Mouse (Mus musculus) small intestine, adult 2 months (tissue): ENCODE results near the gene Fam53b. TPM values are rescaled to one million over a fixed set of nuclear protein-coding genes. Genes with fewer than 3 reads are reported as not detected.

ENCODE experiments used
- H3K27ac ChIP-seq: fragments of 200-500 bp; 2 replicates; pipeline ENCODE4 v1.5.1; 2012; ENCODE audit warnings: low read depth, low read length, control low read depth, inconsistent platforms; ENCODE audit not compliant: insufficient read depth
- H3K27me3 ChIP-seq: fragments of 200-500 bp; 2 replicates; pipeline ENCODE4 v1.6.1; 2012; ENCODE audit warnings: mild to moderate bottlenecking, moderate library complexity, low read length, inconsistent platforms; ENCODE audit not compliant: control insufficient read depth, insufficient read depth
- H3K36me3 ChIP-seq: fragments of 200-500 bp; 2 replicates; pipeline ENCODE4 v1.6.1; 2012; ENCODE audit warnings: mild to moderate bottlenecking, low read length, control low read depth, inconsistent platforms; ENCODE audit not compliant: control insufficient read depth, insufficient read depth
- H3K4me1 ChIP-seq: fragments of 200-500 bp; 2 replicates; pipeline ENCODE4 v1.6.1; 2012; ENCODE audit warnings: low read length, inconsistent platforms, mixed read lengths; ENCODE audit not compliant: control insufficient read depth, insufficient read depth, insufficient read length
- H3K4me3 ChIP-seq: fragments of 200-500 bp; 2 replicates; pipeline ENCODE4 v1.5.1; 2012; ENCODE audit warnings: low read depth, mild to moderate bottlenecking, control low read depth, inconsistent platforms, low read length, moderate library complexity
- CTCF ChIP-seq: fragments of 200-500 bp; IDR thresholded peaks from 2 replicates; pipeline ENCODE4 v1.5.1; 2012; ENCODE audit warnings: low read depth, mild to moderate bottlenecking, control low read depth, inconsistent platforms, low read length, moderate library complexity, mixed read lengths; ENCODE audit not compliant: insufficient replicate concordance, insufficient read length; ENCODE audit errors: extremely low read depth
- POLR2A ChIP-seq: fragments of 200-500 bp; IDR thresholded peaks from 2 replicates; pipeline ENCODE4 v1.6.1; 2012; ENCODE audit warnings: low read depth, mild to moderate bottlenecking, control low read depth, inconsistent platforms, low read length, moderate library complexity
- WGBS: fragments of 180-500 bp; shearing (Covaris S2); methylation state at CpG from one replicate; pipeline ENCODE4 v1.1.7; 2018; 5-methylcytosine and 5-hydroxymethylcytosine counted together
- polyA plus RNA-seq: library from polyadenylated mRNA; depleted of rRNA; stranded (reverse); fragments of >200 nt; gene quantifications from 2 replicates; pipeline ENCODE4 v1.2.3, GENCODE M21; 2012

Fam53b gene
- polyA plus RNA-seq, 1 experiment = 55.7 TPM

- TF ChIP-seq POLR2A (no peak), CTCF (no peak)
- H3K27me3 ChIP-seq = no peaks in the 10 kb centered on the region
- 24% methylated on average over 2 of the region's 2 CpGs for WGBS
- H3K36me3 ChIP-seq = peaks cover 9% of the 10 kb centered on the region
- peaks cover 26% of the 10 kb centered on the region for H3K4me1 ChIP-seq
- H3K4me3 ChIP-seq = no peak overlapping the region
- H3K27ac ChIP-seq = no peak overlapping the region
Measured at GRCm38 (mm10) chr7:132751716-132752115, 62.0 kb downstream of the Fam53b start.

- WGBS = 91% methylated on average over 11 of the region's 11 CpGs
- no peak for TF ChIP-seq POLR2A
- TF ChIP-seq CTCF = no peak
- Histone ChIP-seq H3K27ac (no peak overlapping the region), H3K36me3 (peaks cover 10% of the 10 kb centered on the region), H3K4me1 (peaks cover 11% of the 10 kb centered on the region), H3K4me3 (no peak overlapping the region), H3K27me3 (no peaks in the 10 kb centered on the region)
Measured at GRCm38 (mm10) chr7:132749504-132749903, 64.2 kb downstream of the Fam53b start.

GRCm38 (mm10) chr7:132748076-132748769 lies 65.5 kb downstream of the Fam53b start:
- no peak for TF ChIP-seq POLR2A
- TF ChIP-seq CTCF = no peak
- Histone ChIP-seq H3K4me3 (no peak overlapping the region), H3K4me1 (peaks cover 9% of the 10 kb centered on the region), H3K27ac (no peak overlapping the region), H3K36me3 (peaks cover 10% of the 10 kb centered on the region), H3K27me3 (no peaks in the 10 kb centered on the region)
- 81% methylated on average over 3 of the region's 3 CpGs for WGBS

- Histone ChIP-seq H3K4me3 (no peak overlapping the region), H3K4me1 (peaks cover 11% of the 10 kb centered on the region), H3K27me3 (no peaks in the 10 kb centered on the region), H3K27ac (no peak overlapping the region), H3K36me3 (peaks cover 10% of the 10 kb centered on the region)
- TF ChIP-seq CTCF = no peak
- TF ChIP-seq POLR2A = no peak
- WGBS = 85% methylated on average over 6 of the region's 6 CpGs
Measured at GRCm38 (mm10) chr7:132747096-132747495, 66.6 kb downstream of the Fam53b start.

- TF ChIP-seq POLR2A (no peak), CTCF (no peak)
- 51% methylated on average over 5 of the region's 5 CpGs for WGBS
- H3K27ac ChIP-seq = no peak overlapping the region
- no peak overlapping the region for H3K4me3 ChIP-seq
- H3K4me1 ChIP-seq = peaks cover 7% of the 10 kb centered on the region
- H3K27me3 ChIP-seq = no peaks in the 10 kb centered on the region
- peaks cover 10% of the 10 kb centered on the region for H3K36me3 ChIP-seq
Measured at GRCm38 (mm10) chr7:132742912-132743311, 70.8 kb downstream of the Fam53b start.

GRCm38 (mm10) chr7:132739829-132740228 lies 73.9 kb downstream of the Fam53b start:
- 75% methylated on average over 6 of the region's 6 CpGs for WGBS
- Histone ChIP-seq H3K27ac (no peak overlapping the region), H3K36me3 (peaks cover 11% of the 10 kb centered on the region), H3K27me3 (no peaks in the 10 kb centered on the region), H3K4me1 (peaks cover 24% of the 10 kb centered on the region), H3K4me3 (no peak overlapping the region)
- TF ChIP-seq CTCF = no peak
- no peak for TF ChIP-seq POLR2A

GRCm38 (mm10) chr7:132738844-132739243 lies 74.8 kb downstream of the Fam53b start:
- no peak overlapping the region for H3K27ac ChIP-seq
- H3K4me1 ChIP-seq = peaks cover 32% of the 10 kb centered on the region
- no peak overlapping the region for H3K4me3 ChIP-seq
- WGBS = 90% methylated on average over 6 of the region's 6 CpGs
- peaks cover 13% of the 10 kb centered on the region for H3K36me3 ChIP-seq
- H3K27me3 ChIP-seq = no peaks in the 10 kb centered on the region
- TF ChIP-seq POLR2A (no peak), CTCF (no peak)
